Mouse (Mus musculus): ENCODE measurements at regions not wholly inside any gene's neighbourhood (a gene's known extent, or its start where the extent isn't known, plus 50 kb on each side); places are given as distances from the start of the nearest gene placed in this dataset.

GRCm38 (mm10) chr8:115414061-115414473, 293.5 kb downstream of the Maf start:
- no peaks in the 10 kb centered on the region for H3K36me3 ChIP-seq (replicated peaks; ENCODE audit: control insufficient read depth, insufficient read depth)
- 9% methylated on average over 7 of the region's 7 CpGs for WGBS
- no peaks in the 10 kb centered on the region for H3K27me3 ChIP-seq (ENCODE audit: control insufficient read depth, insufficient read depth, low read length)
- H3K4me1 ChIP-seq (replicated peaks; ENCODE audit: control insufficient read depth, insufficient read depth, low read length) = peaks cover 7% of the 10 kb centered on the region; the same call in 1 of the 2 replicates
- no peak overlapping the region for H3K27ac ChIP-seq
- no peak overlapping the region for H3K4me3 ChIP-seq (replicated peaks; ENCODE audit: low read length)
- no peak for DNase-seq (ENCODE audit: low spot score)
- ATAC-seq (ENCODE audit: low FRiP score) = peak; percentile 57; the same call in 1 of the 2 replicates
- no peak overlapping the region for H3K4me2 ChIP-seq (replicated peaks)
- no peaks in the 10 kb centered on the region for H3K9me3 ChIP-seq (ENCODE audit: control insufficient read depth, low read length)
- no peak overlapping the region for H3K9ac ChIP-seq

GRCm38 (mm10) chr8:115411756-115412155, 295.8 kb downstream of the Maf start:
- H3K4me3 ChIP-seq (replicated peaks; ENCODE audit: low read length) = no peak overlapping the region
- H3K4me2 ChIP-seq (replicated peaks) = no peak overlapping the region
- 71% methylated on average over 5 of the region's 5 CpGs for WGBS
- no peaks in the 10 kb centered on the region for H3K36me3 ChIP-seq (replicated peaks; ENCODE audit: control insufficient read depth, insufficient read depth)
- peaks cover 7% of the 10 kb centered on the region; the same call in 1 of the 2 replicates for H3K4me1 ChIP-seq (replicated peaks; ENCODE audit: control insufficient read depth, insufficient read depth, low read length)
- DNase-seq (ENCODE audit: low spot score) = no peak
- H3K27ac ChIP-seq = no peak overlapping the region
- no peak for ATAC-seq (ENCODE audit: low FRiP score)
- peaks cover 6% of the 10 kb centered on the region for H3K9me3 ChIP-seq (ENCODE audit: control insufficient read depth, low read length)
- H3K9ac ChIP-seq = no peak overlapping the region
- no peaks in the 10 kb centered on the region for H3K27me3 ChIP-seq (ENCODE audit: control insufficient read depth, insufficient read depth, low read length)

GRCm38 (mm10) chr8:115411061-115411460, 296.5 kb downstream of the Maf start:
- Histone ChIP-seq H3K36me3 (replicated peaks; ENCODE audit: control insufficient read depth, insufficient read depth) (no peaks in the 10 kb centered on the region), H3K27me3 (ENCODE audit: control insufficient read depth, insufficient read depth, low read length) (no peaks in the 10 kb centered on the region), H3K4me2 (replicated peaks) (no peak overlapping the region), H3K27ac (no peak overlapping the region), H3K4me1 (replicated peaks; ENCODE audit: control insufficient read depth, insufficient read depth, low read length) (peaks cover 7% of the 10 kb centered on the region; the same call in 1 of the 2 replicates), H3K4me3 (replicated peaks; ENCODE audit: low read length) (no peak overlapping the region), H3K9ac (no peak overlapping the region), H3K9me3 (ENCODE audit: control insufficient read depth, low read length) (peaks cover 6% of the 10 kb centered on the region)
- 94% methylated on average over 4 of the region's 4 CpGs for WGBS
- ATAC-seq (ENCODE audit: low FRiP score) (no peak), DNase-seq (ENCODE audit: low spot score) (no peak)

- H3K27ac ChIP-seq = no peak overlapping the region
- peaks cover 6% of the 10 kb centered on the region for H3K9me3 ChIP-seq (ENCODE audit: control insufficient read depth, low read length)
- no peaks in the 10 kb centered on the region for H3K27me3 ChIP-seq (ENCODE audit: control insufficient read depth, insufficient read depth, low read length)
- H3K36me3 ChIP-seq (replicated peaks; ENCODE audit: control insufficient read depth, insufficient read depth) = no peaks in the 10 kb centered on the region
- peaks cover 7% of the 10 kb centered on the region; the same call in 1 of the 2 replicates for H3K4me1 ChIP-seq (replicated peaks; ENCODE audit: control insufficient read depth, insufficient read depth, low read length)
- no peak overlapping the region for H3K9ac ChIP-seq
- no peak overlapping the region for H3K4me3 ChIP-seq (replicated peaks; ENCODE audit: low read length)
- WGBS = 93% methylated on average over 3 of the region's 3 CpGs
- no peak overlapping the region for H3K4me2 ChIP-seq (replicated peaks)
- ATAC-seq (ENCODE audit: low FRiP score) = no peak
- DNase-seq (ENCODE audit: low spot score) = no peak
Observed at GRCm38 (mm10) chr8:115410191-115410590, 297.4 kb downstream of the Maf start.

GRCm38 (mm10) chr8:115407535-115407934, 300.1 kb downstream of the Maf start:
- Histone ChIP-seq H3K27me3 (ENCODE audit: control insufficient read depth, insufficient read depth, low read length) (no peaks in the 10 kb centered on the region), H3K4me1 (replicated peaks; ENCODE audit: control insufficient read depth, insufficient read depth, low read length) (no peaks in the 10 kb centered on the region), H3K4me2 (replicated peaks) (no peak overlapping the region), H3K27ac (no peak overlapping the region), H3K9me3 (ENCODE audit: control insufficient read depth, low read length) (peaks cover 6% of the 10 kb centered on the region), H3K9ac (no peak overlapping the region), H3K36me3 (replicated peaks; ENCODE audit: control insufficient read depth, insufficient read depth) (no peaks in the 10 kb centered on the region), H3K4me3 (replicated peaks; ENCODE audit: low read length) (no peak overlapping the region)
- ATAC-seq (ENCODE audit: low FRiP score) = no peak
- WGBS = 99% methylated on average over 4 of the region's 4 CpGs
- no peak for DNase-seq (ENCODE audit: low spot score)

GRCm38 (mm10) chr8:115403601-115404000, 304.0 kb downstream of the Maf start:
- Histone ChIP-seq H3K9me3 (ENCODE audit: control insufficient read depth, low read length) (peaks cover 6% of the 10 kb centered on the region), H3K9ac (no peak overlapping the region), H3K27ac (no peak overlapping the region), H3K36me3 (replicated peaks; ENCODE audit: control insufficient read depth, insufficient read depth) (no peaks in the 10 kb centered on the region), H3K4me2 (replicated peaks) (no peak overlapping the region), H3K27me3 (ENCODE audit: control insufficient read depth, insufficient read depth, low read length) (no peaks in the 10 kb centered on the region), H3K4me1 (replicated peaks; ENCODE audit: control insufficient read depth, insufficient read depth, low read length) (no peaks in the 10 kb centered on the region), H3K4me3 (replicated peaks; ENCODE audit: low read length) (no peak overlapping the region)
- WGBS = 67% methylated on average over 4 of the region's 4 CpGs
- DNase-seq (ENCODE audit: low spot score) (no peak), ATAC-seq (ENCODE audit: low FRiP score) (no peak)

GRCm38 (mm10) chr8:115402471-115403197, 305.0 kb downstream of the Maf start:
- H3K27me3 ChIP-seq (ENCODE audit: control insufficient read depth, insufficient read depth, low read length) = no peaks in the 10 kb centered on the region
- no peak overlapping the region for H3K9ac ChIP-seq
- peaks cover 6% of the 10 kb centered on the region for H3K9me3 ChIP-seq (ENCODE audit: control insufficient read depth, low read length)
- H3K27ac ChIP-seq = no peak overlapping the region
- no peaks in the 10 kb centered on the region for H3K36me3 ChIP-seq (replicated peaks; ENCODE audit: control insufficient read depth, insufficient read depth)
- no peaks in the 10 kb centered on the region for H3K4me1 ChIP-seq (replicated peaks; ENCODE audit: control insufficient read depth, insufficient read depth, low read length)
- no peak overlapping the region for H3K4me2 ChIP-seq (replicated peaks)
- DNase-seq (ENCODE audit: low spot score) = no peak
- H3K4me3 ChIP-seq (replicated peaks; ENCODE audit: low read length) = no peak overlapping the region
- 61% methylated on average over 10 of the region's 10 CpGs for WGBS
- ATAC-seq (ENCODE audit: low FRiP score) = no peak

Measured in hindbrain, embryonic 14.5 days (tissue).